Mouse (Mus musculus): Measurements from ENCODE around the gene Idh3a. TPM values are rescaled to one million over a fixed set of nuclear protein-coding genes. Genes with fewer than 3 reads are reported as not detected.
"Not testable (repeated sequence)": the region's sequence is repeated elsewhere in the genome, so short reads cannot be mapped to it uniquely, and the experiment has no call there.

Gene Idh3a
- total RNA-seq, 2 experiments from 2014 or later, result 184 to 199 TPM

DNA sequence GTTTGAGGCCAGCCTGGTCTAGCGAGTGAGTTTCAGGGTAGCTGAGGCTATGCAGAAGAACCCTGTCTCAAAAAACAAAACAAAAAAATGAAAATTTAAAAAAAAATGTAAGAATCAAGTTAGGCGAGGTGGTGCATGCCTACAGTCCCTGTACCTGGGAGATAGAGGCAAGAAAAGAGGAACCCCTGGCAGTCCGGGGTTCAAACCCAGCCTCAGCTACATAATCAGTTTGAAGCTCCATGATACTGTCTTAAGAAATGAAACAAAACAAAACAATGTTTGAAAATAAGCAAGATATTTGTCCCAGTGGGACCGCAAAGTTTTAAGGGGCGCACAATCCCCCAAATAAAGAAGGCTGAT lies 315 bp upstream of the Idh3a start:
- DNase-seq (ENCODE audit: low spot score in 2 of 2), result no peak

DNA sequence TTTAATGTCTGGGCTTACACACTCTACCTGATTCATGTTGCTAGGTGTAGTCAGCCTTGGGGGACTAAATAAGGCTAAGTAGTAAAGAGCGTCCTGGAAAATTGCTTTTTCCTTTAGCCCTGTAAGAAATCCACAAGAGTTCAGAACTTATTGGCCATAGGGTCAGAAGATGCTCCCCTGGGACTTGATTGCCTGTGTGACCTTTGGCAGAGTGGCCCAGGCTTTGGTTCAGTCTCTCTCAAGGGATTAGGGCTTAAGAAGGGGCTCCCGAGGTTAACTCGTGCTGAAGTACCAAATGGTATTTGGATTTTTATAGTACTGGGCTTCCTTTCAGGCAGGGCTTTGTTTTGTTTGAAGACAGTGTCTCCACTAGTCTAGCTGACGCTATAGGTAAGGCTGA lies 1.7 kb downstream of the Idh3a start:
- no peak for DNase-seq (ENCODE audit: low spot score in 2 of 2)

DNA sequence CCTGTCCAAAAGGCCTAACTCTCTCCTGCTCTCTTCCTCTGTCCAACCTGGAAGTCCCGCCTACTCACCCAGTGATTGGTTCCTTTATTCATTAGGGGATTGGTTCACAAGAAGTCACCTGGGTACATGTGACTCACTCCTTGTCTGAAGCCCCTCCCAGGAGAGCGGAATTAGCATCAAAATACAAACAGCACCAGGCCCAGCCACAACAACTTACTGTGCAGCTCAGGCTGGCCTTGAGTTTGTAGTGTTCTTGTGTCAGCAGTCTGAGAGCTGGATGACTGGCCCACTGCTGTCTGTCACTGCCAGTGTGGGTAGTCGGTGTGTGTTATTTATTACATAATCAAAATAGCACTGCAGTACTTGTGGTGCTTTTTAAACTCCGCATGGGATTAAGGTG lies 7.5 kb downstream of the Idh3a start:
- not testable (repeated sequence) for DNase-seq (ENCODE audit: low spot score in 2 of 2)

DNA sequence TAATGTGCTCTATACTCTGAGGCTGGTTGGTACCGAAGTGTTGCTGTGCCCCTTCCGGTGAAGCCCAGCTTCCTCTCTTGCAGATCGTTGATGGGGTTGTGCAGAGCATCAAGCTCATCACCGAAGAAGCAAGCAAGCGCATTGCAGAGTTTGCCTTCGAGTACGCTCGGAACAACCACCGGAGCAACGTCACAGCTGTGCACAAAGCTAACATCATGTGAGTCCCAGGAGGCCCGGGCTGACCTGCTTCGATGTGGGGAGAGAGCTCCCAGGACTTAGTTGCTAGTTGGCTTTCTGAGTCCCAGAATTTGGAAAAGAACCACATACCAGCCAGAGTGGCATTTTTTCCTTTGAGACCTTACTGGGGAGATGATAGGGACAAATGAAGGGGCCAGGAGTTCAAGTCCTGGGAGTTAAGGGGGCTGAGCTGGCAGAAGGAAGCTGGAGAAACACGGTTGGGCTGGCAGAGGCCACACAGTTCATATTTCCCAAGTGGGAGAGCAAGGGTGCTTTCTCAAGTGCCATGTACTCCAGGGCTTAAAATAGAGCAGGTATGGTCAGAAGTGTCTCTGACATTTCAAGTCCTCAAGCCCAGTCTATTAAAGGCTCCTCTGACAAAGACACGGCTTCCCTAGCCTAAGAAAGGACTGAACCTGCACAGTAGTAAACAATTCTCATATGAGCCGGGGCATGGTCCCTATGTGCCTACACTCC lies 10.8 kb downstream of the Idh3a start:
- DNase-seq (ENCODE audit: low spot score in 2 of 2), result no peak

DNA sequence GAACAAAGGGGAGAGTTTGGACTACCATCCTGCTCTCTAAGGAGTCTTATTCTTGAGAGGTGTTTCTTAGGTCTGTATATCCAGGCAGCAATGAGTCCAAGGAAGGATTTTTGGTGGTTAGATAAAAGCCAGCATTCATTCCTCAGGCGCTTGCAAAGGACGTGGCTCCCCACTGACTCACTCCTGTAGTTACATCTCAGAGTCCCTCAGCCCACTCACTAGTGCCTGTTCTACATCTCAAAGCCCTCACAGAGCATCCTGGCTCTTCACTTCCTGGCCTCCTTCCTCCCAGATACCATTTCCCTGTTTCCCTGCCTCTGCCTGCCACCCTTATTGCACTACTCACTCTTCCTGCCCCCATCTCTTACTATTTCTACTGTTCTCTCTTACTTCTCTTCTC lies 16.3 kb downstream of the Idh3a start:
- DNase-seq (ENCODE audit: low spot score in 2 of 2), result no peak

DNA sequence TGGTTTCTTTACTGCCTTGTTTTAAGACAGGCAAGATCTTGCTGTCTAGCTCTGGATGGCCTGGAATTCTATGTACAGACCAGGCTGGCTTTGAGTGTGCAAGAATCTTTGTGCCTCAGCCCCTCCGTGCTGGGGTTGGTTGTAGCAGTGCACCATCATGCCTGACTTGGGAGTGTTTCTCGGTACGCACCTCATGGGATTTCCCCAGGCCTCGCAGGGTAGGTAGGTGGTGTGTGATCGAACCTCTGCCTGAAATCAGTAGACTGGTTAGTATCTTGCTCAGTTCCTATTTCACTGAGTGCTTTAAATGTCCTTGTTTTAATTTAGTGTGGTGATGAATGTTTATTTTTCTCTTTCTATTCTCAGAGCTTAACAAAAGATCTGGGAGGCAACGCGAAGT lies 16.8 kb downstream of the Idh3a start:
- no peak for DNase-seq (ENCODE audit: low spot score in 2 of 2)

DNA sequence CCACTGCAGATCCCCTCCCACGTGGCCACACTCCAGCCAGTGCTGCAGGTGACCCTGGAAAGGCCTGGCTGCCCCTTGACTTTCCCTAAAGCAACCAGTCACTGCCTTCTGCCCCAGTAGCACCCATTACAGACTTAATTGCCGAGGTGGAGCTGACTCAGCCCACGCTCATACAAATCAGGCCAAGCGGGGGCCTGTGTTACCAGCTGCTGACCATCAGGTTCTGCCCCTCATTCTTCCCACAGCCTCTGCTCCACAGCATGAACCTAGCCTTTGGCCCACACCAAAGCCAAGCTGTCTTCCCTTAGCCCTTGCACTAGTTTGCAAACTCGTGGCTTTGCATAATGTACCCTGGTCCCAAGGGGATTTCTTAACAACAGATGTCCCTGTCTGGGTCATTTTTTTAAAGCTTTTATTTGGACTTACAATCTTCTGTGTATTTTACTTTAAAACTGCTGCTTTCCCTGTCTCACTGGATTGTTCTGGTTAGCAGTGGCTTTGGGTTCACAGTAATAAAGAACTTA lies 18.1 kb downstream of the Idh3a start:
- DNase-seq (ENCODE audit: low spot score in 2 of 2), result no peak

DNA sequence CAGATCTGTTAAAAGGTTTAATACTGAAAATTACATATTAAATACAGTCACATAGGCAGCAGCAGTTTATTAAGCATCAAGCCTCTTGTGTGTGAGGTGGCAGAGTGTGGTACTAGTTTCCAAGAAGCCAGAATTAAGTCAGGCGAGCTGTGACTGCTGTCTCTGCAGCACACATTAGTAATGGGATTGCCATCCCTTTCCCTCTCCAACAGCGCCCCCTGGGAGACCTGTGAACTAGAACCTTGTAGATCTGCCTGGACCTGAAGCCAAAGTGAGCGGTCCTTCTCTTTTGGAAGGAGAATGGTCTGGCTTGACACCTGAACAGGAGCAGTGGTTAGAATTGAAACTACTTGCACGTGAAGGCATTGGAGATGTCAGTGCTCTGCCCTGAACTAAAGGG lies 18.8 kb downstream of the Idh3a start:
- DNase-seq (ENCODE audit: low spot score in 2 of 2), result peak; percentile 65 to 69

DNA sequence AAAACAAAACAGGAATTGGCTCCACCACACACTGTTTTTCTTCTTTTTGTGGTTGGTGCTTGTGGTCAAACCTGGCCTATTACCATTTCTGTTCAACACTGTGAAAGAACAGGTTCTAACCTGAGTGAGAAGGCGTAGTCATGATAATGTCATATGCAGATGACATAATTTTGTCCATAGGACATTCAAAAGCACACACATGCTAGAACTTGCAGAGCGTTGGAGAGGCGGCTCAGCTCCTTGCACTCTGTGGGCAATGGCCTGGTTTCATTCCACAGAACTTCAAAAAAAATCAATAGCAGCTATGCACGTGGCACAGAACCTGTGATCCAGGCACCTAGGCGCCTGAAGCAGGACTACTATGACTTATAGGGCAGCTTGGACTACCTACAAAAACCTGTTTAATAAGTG lies 26.7 kb downstream of the Idh3a start:
- DNase-seq (ENCODE audit: low spot score in 2 of 2), result no peak

DNA sequence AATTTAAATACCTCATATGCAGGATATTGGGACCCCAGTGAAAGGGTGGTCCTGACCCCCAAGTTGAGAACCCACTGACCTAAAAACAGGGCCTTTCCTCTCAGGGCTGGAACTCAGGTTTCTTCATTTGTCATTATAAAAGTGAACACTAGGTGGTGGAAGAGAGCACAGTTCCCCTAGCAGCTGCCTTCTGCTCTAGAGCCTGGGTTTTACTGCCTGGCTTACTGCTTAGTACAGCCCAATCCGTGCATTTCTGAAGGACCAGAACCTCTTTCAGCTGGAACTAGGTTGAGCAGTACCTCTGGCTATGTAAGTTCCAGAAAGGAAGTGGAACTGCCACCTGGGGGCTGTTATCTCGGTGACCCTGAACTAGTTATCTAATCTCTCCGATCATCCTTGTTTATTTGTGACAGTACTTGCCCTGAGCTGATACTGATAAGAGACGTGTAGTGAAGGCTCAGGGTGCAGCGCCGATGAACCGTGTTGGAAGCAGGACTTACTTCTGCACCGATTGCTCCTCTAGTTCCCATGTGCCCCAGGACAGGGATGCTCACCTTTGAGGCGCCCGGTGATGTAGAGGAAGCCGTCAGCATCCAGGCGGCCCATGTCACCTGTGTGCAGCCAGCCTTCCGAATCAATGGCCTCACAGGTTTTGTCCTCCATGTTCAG lies 28.2 kb downstream of the Idh3a start:
- peak in 1 of 2 experiments; percentile 44 for DNase-seq (ENCODE audit: low spot score in 2 of 2)

DNA sequence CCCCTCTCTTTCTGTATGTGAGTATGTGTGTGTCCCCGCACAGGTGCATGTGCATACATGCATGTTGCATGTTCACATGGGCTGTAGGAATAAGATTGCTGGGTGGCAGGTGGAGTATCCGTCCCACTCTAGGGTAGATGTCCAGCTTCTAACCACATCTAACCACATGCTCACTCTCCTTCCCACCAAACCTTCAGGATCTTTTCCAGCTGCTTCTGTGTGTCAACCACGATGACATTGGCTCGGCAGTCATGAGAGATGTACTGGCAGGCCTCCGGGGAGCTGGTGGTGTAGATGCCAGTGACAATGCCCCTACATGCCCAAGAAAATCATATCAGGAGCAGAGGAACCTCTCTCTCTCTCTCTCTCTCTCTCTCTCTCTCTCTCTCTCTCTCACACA lies 41.1 kb downstream of the Idh3a start:
- no peak for DNase-seq (ENCODE audit: low spot score in 2 of 2)

DNA sequence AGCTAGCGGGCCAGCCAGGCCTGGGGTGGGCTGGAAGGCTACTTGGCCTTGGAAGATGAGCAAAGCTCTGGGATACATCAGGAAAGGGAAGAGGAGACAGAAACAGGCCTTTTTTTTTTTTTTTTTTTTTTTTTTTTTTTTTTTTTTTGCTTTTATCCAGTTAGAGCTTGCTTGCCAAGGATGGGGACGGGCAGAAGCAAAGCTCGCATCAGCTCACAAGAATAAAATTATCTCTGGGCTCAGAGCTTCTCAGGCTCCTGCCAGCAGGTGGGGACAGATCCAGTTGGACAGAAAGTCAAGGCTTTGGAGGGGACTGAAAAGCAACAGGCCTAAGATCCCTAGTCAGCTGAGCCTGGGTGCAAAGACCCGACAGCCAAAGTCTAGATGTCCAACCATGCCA lies 42.6 kb downstream of the Idh3a start:
- peak; percentile 19 to 41 for DNase-seq (ENCODE audit: low spot score in 2 of 2)

DNA sequence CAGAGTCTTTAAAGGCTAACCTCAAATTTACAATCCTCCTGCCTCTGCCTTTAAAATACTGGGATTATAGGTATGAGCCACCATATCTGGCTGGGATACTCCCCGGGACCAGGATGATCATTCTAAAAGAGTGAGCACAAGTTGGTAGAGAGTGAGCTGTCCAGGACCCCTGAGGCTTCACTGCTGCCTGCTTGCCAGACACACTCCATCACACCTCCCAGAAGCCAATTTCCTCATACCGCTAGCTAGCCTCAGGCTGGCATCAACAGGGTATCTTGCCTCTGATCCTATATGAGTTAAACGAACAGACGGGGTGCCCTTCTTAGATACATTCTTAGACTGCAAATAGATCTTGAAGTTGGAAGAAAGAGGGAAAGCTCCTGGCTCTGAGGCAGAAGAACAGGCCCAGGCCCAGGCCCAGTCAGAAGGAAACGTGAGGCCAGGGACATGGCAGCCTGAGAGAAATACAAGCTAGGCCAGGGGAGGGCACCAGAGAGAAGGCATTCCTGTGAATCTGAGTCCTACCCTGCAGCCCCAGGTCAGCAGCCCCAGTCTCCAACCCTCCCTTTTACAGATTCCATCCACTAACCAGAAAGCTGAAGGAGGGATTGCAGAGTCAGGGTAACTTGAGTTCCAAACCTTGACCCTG lies 43.6 kb downstream of the Idh3a start:
- peak in 1 of 2 experiments; percentile 32 for DNase-seq (ENCODE audit: low spot score in 2 of 2)

DNA sequence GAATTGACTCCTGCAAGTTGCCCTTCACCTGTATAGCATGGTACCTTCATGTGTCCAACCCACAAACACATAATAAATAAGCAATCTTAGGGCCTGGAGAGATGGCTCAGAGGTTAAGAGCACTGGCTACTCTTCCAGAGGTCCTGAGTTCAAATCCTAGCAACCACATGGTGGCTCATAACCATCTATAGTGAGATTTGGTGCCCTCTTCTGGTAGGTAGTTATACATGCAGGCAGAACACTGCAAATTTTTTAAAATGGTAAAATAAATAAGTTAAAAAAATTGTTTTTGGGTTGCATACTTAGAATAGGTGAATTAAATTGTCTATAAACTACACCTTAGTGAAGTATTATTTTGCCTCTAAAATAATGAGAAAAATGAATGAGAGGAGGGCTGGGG lies 44.8 kb downstream of the Idh3a start:
- DNase-seq (ENCODE audit: low spot score in 2 of 2), result no peak

DNA sequence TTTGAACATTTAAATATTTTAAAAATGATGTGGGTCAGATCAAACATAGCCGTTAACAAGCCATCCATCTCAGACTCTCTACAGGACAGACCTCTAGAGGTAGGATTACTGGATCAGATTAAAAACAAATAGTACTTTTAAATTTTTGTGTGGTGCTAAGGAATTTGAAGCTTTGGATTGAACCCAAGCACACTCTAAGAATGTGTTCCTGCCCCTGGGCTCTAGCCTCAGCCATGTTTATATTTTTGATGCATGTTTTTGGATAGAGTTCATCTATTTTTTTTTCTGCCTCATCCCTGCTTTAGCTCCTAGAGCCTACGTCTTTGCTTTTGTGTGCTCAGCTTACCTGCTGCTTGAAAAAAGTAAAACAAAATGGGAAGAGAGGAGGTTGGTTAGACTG lies 47.3 kb downstream of the Idh3a start:
- no peak for DNase-seq (ENCODE audit: low spot score in 2 of 2)

DNA sequence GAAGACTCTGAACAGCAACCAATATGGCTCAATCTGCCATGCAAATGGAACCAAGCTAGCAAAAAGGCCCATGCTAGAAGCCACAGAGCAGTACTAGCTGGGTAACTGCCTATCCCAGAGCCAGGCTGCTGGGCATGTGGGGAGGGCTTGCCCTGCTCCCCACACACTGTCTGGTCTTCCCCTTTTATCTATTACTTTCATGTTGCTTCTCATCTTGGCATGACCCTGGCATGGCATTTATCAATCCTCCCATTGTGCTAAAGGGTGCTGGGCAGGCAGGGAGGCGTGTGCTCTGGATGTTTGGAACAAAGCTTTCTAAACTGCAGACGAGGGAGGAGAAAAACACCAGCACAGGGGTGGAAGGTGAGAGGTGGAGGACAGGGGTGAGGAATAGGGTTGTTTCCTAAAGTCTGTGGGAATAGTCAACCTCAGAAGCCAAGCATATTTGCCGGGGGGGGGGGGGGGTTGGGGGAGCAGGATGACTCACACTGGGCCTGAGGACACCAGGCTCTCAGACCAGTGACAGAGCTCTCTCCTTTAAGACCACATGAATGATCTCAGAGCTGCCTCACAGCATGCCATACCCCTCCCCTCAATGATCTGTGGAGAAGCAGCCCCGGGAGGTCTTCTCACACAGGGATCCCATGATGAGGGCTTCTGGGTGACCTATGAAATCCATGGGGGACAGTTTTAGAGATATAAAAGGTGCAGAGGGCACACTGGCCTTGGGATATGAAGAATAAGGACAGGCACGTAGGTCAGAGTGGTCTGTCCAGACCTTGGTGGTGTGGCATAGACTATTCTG lies 51.6 kb downstream of the Idh3a start:
- DNase-seq (ENCODE audit: low spot score in 2 of 2), result no peak

DNA sequence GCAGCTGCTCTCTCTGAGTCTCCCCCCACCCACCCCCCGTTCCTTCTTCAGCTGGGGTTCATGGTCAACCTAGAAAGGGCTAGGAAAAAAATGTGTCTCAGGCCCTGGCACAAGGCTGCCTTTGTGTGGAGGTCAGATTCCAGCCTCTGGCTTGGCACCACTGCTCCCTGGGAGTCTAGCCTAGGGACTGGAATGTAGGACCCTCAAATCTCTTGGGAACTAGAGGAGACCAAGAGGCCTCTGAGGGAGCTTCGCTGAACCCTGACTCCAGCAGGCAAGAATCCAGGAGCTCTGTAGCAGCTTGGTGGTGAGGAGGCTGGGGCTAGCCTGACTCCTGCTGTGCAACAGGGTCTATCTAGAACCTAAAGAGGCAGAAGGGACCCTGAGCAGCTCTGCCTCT lies 53.1 kb downstream of the Idh3a start:
- DNase-seq (ENCODE audit: low spot score in 2 of 2), result no peak

DNA sequence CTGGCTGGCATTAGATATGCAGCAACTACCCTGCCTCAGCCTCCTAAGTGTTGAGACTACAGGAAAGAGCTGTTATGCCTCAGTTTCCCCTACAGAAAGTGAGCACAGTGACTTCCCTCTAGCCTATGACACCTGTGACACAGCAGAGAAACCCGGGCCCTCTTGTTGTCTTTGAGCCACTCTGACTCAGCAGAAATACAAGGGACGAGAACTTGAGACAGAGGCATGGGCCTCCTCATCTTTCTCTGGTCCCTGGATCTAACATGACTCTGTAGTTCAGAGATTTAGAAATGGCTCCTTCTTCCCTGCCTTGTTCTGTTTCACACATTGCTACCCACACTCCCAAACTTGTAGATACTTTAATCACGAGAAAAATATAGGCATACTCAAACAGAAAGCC lies 55.4 kb downstream of the Idh3a start:
- no peak for DNase-seq (ENCODE audit: low spot score in 2 of 2)

DNA sequence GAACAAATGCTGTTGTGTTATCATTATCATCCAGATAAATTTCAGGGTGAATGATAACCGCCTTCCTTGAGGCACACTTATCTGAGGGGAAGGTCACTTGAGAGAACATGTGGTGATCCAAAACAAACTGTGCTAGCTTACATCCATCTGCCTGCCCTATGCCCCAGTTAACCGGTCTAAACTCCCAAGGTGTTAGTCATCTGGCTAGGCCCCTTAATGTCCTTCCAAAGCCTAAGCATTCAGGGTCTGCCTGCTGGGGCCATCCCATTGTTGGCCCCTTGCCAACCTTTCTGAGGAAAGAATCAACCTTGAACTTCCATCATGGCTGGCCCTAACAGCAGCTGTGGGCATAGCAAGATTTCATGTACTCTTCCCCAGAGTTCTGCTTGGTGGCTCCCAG lies 56.0 kb downstream of the Idh3a start:
- DNase-seq (ENCODE audit: low spot score in 2 of 2), result no peak

DNA sequence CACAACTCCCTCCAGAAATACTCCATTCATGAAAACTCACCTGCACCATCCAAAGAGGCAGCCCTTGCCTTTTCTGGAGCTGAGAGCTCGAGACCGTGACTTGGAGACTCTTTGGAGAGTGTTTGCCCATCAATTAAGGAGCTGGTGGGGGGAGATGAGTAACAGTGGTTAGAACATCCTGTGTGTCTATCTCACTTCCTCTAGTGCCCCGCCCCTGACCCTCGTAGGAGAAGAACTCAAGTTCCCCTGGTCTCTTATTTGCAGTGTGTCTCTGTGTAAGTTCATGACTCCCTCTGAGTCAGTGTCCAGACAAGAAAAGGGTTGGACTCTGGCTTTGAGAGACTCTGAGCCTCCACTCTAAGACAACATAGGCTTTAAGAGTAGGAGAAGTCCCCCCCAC lies 56.4 kb downstream of the Idh3a start:
- no peak for DNase-seq (ENCODE audit: low spot score in 2 of 2)

DNA sequence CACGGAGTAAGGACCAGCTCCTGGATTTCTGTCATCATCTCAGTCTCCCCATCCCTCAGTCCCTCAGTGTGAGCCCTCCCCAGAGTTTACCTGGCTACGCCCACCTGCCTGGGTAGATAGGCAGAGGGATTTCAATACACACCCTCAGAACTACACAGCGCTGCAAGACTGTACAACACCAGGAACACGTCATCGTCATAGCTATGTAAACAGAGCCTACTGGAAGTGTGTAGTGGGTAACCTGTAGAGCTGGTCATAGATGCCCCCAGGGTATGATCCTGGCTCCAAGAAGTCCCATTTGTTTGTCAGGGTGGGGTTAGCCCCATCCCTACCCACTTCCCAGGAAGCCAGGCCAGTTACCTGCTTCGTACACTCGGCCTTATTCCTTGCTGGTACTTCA lies 57.0 kb downstream of the Idh3a start:
- DNase-seq (ENCODE audit: low spot score in 2 of 2), result no peak

DNA sequence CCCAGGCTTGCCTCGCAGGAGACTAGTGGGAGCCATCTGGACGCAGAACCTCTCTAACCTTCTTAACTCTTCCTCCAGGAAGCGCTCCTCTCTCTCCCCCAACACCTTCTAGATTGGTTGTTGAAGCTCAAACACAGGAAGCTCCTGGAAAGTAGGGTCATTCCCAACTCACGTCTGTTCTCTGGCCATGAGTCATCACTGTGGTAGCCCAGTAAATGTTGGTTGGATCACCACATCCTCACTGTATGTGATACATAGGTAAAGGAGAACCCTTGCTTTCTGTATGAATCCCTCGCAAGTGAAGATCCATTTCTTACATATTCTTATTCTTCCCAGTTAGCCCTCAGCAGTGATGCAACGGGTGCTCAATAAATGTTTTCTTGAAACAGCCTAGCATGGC lies 59.4 kb downstream of the Idh3a start:
- DNase-seq (ENCODE audit: low spot score in 2 of 2), result no peak
